Mouse (Mus musculus) hindbrain, embryonic 15.5 days (tissue): ENCODE results near the gene Mcat. TPM values are rescaled to one million over a fixed set of nuclear protein-coding genes. Genes with fewer than 3 reads are reported as not detected.

ENCODE experiments used
- microRNA-seq: library from miRNA; unstranded; fragments of <30 nt; microRNA quantifications from one replicate; pipeline ENCODE4, GENCODE M21; 2016
- polyA plus RNA-seq: library from polyadenylated mRNA; unstranded; fragments of >200 nt; fragmentation: Nextera tagmentation; extraction: Ambion mirVana; gene quantifications from 2 replicates; pipeline ENCODE4 v1.2.1, GENCODE M21; 2015

Mcat gene
- polyA plus RNA-seq, 1 experiment from 2014 or later = 33.1 TPM

Small RNA genes within 50 kb of the gene (microRNA-seq; reads per million reads assigned to microRNA genes)
- not detected for gene Gm24575

Other genes with a start within 250 kb of the Mcat start
- gene Arfgap3, start 213.5 kb downstream of the Mcat start, polyA plus RNA-seq = 41.5 and 41.9 TPM in 2 replicates
- 27.6 and 31.7 TPM in 2 replicates for gene Pacsin2, start 99.2 kb downstream of the Mcat start, polyA plus RNA-seq
- 108 and 122 TPM in 2 replicates for gene Ttll1, start 52.9 kb downstream of the Mcat start, polyA plus RNA-seq
- 0.72 and 1.3 TPM in 2 replicates for gene Bik, start 36.9 kb downstream of the Mcat start, polyA plus RNA-seq
- 11.7 and 14.2 TPM in 2 replicates for gene Tspo, start 195 bp downstream of the Mcat start, polyA plus RNA-seq
- 45.3 and 46.3 TPM in 2 replicates for gene Ttll12, start 31.4 kb upstream of the Mcat start, polyA plus RNA-seq
- 8.4 and 9.7 TPM in 2 replicates for gene Scube1, start 161.2 kb upstream of the Mcat start, polyA plus RNA-seq
- 17.7 and 25.5 TPM in 2 replicates for gene Mpped1, start 215.7 kb upstream of the Mcat start, polyA plus RNA-seq